Mouse (Mus musculus) left cerebral cortex, postnatal 25 days (tissue): ENCODE measurements around the gene Angptl6. TPM values are rescaled to one million over a fixed set of nuclear protein-coding genes. Genes with fewer than 3 reads are reported as not detected.
"Not testable (repeated sequence)": the region's sequence is repeated elsewhere in the genome, so short reads cannot be mapped to it uniquely, and the experiment has no call there.

Source experiments
- DNase-seq, 2 experiments: peaks; one replicate each; pipeline ENCODE4 v3.0.0; 2022; ENCODE audit warnings: low spot score in 2 of 2, mixed read lengths in 1 of 2
- intact Hi-C: fragments of 180-260 bp; cut with DNase I; formaldehyde crosslinking; loops from one replicate; pipeline ENCODE4 v1.15.1; 2025
- microRNA-seq, 2 experiments: library from miRNA; unstranded; fragments of <30 nt; microRNA quantifications; one replicate each; pipeline ENCODE4 v1.2.0; 2022
- total RNA-seq, 2 experiments: library from RNA; stranded (reverse); gene quantifications; 2 replicates each; pipeline ENCODE4 v1.2.3; 2021

The Angptl6 gene
- total RNA-seq, 2 experiments from 2014 or later = 9.0 to 10.2 TPM

DNA sequence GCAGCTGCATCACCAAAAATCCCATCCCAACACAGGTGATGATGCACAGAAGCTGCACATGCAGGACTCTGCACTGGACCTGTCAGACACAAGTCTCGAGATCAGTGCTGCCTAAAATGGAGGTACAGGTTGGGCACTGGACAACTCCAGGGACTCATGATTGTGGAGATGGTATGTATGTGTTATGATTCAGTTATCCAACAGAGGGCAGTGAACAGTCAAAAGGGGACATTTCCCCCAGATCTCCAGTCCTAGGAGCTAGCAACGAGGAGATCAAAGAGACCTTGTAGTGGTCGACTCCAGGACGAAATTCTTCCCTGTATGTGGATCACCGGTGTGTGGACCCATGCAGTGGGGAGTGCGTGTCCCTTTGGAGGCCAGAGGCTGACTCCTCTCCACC is 19.6 kb downstream of the Angptl6 start:
- intact Hi-C loops = loop anchor here (10.0 kb wide), 1 partner anchor 205 kb away; the partner anchor contains the start of gene Pin1

DNA sequence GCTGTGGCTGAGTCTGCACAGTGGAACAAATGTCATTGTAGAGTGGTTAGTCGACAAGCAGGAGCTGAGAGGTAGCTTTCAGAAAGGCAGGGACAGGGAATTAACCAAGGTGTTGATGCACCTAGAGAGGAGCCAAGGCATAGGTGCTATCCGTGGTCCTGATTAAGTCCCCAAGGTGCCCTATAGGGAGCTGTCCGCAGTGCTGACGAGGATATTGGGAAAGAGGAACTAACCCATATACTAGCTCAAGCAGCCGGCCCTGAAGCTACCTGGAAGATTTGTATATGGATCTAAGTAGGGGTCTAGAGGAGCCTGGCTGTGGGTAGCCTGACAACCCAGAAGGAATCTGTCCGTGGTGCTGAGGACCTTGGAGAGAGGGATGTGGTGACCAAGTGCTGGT is 22.4 kb downstream of the Angptl6 start:
- intact Hi-C loops = no loop called here

More for the DNA sequence above, 19.6 kb downstream of the Angptl6 start:
- DNase-seq = no peak

DNA sequence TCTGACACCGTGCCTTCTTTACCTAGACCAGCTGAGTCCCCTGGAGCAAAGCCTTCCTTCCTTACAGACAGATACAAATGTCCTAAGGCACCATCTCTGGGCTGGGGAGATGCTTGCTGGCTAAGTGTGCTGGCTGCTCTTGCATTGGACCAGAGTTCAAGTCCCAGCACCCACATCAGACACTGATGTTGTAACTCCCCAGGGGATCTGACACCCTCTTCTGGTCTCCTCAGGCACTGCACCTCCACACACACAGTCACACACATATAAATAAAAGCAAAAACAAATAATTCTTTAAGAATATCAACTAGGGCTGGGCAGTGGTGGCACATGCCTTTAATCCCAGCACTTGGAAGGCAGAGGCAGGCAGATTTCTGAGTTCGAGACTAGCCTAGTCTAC is 29.3 kb downstream of the Angptl6 start:
- DNase-seq = no peak
- intact Hi-C loops = no loop called here

More for the DNA sequence above, 22.4 kb downstream of the Angptl6 start:
- DNase-seq = no peak

DNA sequence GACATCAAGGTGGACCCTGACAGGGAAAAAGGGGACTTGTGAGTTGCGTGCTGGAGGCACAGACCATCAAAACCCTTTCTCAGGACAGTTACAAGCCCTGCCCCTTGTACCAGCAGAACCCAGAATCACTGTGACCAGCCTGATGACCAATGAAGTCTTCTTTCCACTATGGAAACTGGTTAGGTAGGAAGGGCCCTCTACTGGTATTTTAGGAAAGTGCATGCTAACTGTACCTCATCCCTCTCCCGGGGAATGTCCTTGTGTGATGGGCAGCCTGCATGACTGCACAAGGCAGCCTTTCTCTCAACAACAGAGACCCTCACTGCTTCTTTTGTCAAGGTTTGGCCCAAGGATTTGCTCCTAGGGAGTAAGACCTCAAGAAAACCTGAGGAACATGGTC is 36.9 kb downstream of the Angptl6 start:
- peak; percentile 36 to 57 for DNase-seq
- intact Hi-C loops = loop anchor here (10.0 kb wide), 1 partner anchor 378 kb away; the partner anchor contains the start of gene Zfp26

DNA sequence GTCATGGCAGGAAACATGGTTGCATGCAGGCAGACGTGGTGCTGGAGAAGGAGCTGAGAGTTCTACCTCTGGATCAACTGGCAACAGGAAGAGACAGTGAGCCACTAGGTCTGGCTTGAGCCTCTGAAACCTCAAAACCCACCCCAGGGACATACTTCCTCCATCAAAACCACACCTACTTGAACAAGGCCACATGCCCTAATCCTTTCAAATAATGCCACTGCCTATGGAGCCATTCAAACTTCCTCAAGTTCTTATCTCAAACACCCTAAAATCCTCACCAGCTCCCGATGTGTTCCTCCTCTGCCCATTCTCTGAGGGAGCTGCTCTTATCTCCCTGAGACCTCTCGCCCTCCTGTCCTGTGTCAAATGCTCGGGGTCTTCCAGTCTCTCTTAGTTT is 37.3 kb downstream of the Angptl6 start:
- intact Hi-C loops = loop anchor here (10.0 kb wide), 1 partner anchor 377 kb away; the partner anchor contains the start of gene Zfp26
- DNase-seq = no peak

DNA sequence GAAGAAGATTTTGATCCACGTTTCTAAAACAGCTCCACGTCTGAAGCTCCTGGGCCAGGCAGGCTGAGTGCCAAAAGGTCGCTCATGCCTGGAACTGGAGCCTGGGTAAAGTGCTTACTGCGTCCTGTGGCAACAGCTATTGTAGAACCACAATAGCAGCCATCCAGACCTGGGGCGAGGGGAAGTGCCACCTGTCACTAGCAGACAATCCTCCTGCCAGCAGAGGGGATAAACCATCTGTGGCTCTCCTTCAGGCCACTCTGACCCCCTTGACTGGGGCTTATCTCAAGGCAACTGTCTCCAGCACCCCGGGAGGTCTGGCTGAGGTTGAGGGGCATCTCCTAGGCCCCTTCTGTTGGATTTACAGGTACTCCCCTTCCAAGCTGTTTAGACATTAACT is 40.6 kb downstream of the Angptl6 start:
- DNase-seq = no peak
- intact Hi-C loops = no loop called here

DNA sequence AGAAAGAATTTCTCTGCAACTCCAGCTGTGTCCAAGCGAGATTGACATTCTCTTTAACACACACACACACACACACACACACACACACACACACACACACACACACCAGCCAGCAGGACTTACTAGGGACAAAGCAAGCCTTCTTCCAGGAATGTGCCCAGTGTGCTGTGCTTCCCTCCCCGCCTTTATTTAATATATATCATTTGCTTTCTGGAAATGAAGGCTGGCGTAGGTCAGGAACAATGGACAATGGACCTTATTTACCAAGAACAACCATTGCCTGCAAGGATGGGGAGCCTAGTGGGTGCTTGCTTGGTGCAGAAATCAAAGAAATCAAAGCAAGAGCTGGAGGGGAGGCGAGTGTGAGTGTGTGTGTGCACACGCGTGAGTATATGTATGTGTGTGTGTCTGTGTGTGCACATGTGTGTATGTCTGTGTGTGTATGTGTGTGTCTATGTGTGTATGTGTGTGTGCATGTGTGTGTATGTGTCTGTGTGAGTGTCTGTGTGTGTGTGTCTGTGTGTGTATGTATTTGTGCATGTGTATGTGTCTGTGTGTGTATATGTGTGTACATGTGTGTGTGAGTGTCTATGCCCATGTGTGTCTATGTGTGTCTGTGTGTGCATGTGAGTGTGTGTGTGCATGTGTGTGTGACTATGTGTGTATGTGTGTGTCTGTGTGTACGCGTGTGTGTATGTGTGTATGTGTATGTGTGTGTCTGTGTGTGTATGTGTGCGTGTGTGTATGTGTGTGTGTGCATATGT is 42.2 kb downstream of the Angptl6 start:
- intact Hi-C loops = no loop called here
- DNase-seq = no peak

DNA sequence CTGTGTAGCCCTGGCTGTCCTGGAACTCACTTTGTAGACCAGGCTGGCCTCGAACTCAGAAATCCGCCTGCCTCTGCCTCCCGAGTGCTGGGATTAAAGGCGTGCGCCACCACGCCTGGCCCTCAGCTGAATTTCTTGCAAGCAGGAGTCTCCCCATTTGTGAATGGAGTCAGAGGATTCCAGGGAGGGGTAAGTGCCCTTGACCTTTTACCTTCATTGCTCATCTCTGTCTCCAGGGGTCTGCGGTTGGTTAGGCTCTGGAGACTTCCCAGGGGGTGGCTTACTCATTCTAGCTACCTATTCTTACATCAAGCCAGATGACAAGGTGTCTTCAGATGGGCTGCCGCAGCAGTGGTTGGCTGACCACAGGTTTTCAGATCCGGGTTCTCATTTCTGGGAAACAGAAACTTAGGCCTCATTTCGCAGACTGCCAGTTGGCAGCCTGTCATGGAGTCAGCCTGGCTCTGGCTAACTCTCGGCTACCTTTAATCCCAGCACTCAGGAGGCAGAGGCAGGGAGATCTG is 44.0 kb downstream of the Angptl6 start:
- intact Hi-C loops, DNase-seq: not testable (repeated sequence)

DNA sequence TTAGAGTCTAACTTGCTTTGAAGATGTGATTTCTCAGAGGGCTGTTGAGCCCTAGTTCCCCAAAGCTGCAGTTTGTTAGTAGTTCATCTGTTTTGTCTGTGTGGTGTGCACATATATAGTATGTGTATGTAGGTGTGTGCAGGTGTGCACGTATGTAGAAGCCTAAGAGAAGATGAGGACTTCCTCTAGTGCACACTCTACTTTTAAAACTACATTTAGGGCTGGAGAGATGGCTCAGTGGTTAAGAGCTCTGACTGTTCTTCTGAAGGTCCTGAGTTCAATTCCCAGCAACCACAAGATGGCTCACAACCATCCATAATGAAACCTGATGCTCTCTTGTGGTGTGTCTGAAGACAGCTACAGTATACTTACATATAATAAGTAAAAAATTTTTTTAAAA is 44.6 kb downstream of the Angptl6 start:
- intact Hi-C loops = no loop called here

DNA sequence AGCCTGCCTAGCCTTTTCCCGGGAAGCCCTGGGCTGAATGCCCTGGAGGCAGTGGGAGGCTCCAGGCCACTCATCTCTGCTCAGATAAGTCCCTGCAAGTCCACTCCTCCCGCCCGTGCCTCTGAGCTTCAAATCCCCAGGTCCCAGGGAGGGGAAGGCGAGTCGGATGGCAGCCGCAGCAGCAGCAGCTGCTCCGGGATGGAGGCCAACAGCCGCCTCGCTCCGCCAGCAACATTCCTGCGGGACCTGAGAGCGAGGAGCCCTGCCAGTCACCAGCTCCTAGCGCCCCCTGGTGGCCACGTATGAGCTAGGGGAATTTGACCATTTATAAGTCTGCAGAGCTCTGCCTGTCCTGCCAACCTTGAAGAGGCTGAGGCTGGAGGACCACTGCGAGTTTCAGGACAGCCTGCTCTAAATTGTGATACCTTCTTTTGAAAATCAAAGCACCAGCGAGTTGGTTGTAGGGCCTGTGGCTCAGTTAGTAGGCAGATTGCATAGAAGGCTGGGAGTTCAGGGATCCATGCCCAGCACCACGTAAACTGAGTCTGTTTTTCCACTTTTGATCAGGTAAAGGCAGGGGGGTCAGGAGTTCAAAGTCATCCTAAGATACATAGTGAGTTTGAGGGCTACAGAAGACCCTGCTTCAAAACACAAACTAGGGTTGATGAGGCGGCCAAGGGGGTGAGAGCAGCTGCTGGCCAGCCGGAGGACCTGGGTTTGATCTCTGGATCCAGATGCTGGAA is 48.5 kb downstream of the Angptl6 start:
- intact Hi-C loops = loop anchor here (1.0 kb wide), 1 partner anchor 91 kb away; no protein-coding TSS in a partner anchor
- DNase-seq = peak; percentile 95 to 97

More for the DNA sequence above, 44.6 kb downstream of the Angptl6 start:
- no peak for DNase-seq

DNA sequence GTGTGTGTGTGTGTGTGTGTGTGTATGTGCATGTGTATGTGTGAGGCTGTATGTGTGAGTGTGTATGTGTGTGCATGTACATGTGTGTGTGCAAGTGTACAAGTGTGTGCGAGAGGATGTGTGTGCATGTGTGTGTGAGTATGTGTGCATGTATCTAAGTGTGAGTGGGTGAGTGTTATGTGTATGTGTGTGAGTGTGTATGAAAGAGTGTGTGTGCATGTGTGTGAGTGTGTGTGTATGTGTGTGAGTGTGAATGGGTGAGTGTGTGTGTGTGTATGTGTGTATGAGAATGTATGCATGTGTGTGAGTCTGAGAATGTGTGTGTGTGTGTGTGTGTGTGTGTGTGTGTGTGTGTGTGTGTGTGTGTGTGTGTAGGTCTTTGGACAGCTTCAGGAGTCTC is 51.4 kb downstream of the Angptl6 start:
- no peak for DNase-seq
- intact Hi-C loops = no loop called here

DNA sequence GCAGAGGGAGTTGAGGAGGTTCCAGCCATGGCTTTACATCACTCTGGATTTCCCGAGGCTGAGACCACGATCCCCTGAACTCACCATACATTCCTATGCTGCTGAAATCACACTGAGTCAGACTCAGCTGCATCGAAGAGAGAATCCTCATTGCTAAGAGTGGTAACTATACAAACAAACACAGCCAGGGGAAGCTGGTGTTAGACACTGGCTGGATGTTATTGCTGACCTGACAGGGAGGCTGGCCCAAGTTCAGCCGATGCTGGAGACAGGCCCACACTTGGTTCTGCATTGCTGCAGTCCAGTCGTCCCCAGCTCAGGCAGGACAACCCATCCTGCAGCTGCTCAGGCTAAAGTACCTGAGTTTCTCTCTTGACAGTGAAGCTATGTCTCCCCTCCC is 53.7 kb downstream of the Angptl6 start:
- intact Hi-C loops = no loop called here
- DNase-seq = no peak

Small RNAs within 50 kb of the gene (microRNA-seq; reads per million reads assigned to microRNA genes)
- 0.25 to 0.34 reads per million in 2 experiments for gene Mir7081

Other genes with a start within 250 kb of the Angptl6 start
- gene Ubl5, start 236.8 kb downstream of the Angptl6 start, total RNA-seq = 100 to 1,000 TPM; 320 to 340 TPM
- gene Fbxl12, start 235.0 kb downstream of the Angptl6 start, total RNA-seq = 10 to 100 TPM; 18.4 to 19.0 TPM
- 10 to 100 TPM; 42.8 to 47.4 TPM for gene Pin1, start 227.6 kb downstream of the Angptl6 start, total RNA-seq
- 100 to 1,000 TPM; 171 to 195 TPM for gene Olfm2, start 133.4 kb downstream of the Angptl6 start, total RNA-seq
- 1 to 10 TPM; 1.5 to 1.8 TPM for gene Col5a3, start 64.7 kb downstream of the Angptl6 start, total RNA-seq
- not detected for gene Rdh8, start 61.2 kb downstream of the Angptl6 start, total RNA-seq
- gene A230050P20Rik, start 11.1 kb downstream of the Angptl6 start, total RNA-seq = 10 to 100 TPM; 60.1 to 69.1 TPM
- gene Ppan, start 8.4 kb upstream of the Angptl6 start, total RNA-seq = 10 to 100 TPM; 19.9 to 21.1 TPM
- gene Eif3g, start 18.9 kb upstream of the Angptl6 start, total RNA-seq = 100 to 1,000 TPM; 113 to 123 TPM
- gene Dnmt1, start 80.2 kb upstream of the Angptl6 start, total RNA-seq = 10 to 100 TPM; 40.0 to 42.9 TPM
- gene S1pr2, start 97.1 kb upstream of the Angptl6 start, total RNA-seq = 1 to 10 TPM; 2.2 to 2.8 TPM
- gene Mrpl4, start 123.0 kb upstream of the Angptl6 start, total RNA-seq = 10 to 100 TPM; 61.5 to 64.2 TPM
- 1 to 10 TPM; 3.3 to 3.5 TPM for gene Icam1, start 136.3 kb upstream of the Angptl6 start, total RNA-seq
- 1 to 10 TPM in 1 of 2 experiments, under 1 TPM in 1; 0.80 to 1.1 TPM for gene Icam4, start 149.6 kb upstream of the Angptl6 start, total RNA-seq
- 100 to 1,000 TPM; 236 to 267 TPM for gene Icam5, start 152.3 kb upstream of the Angptl6 start, total RNA-seq
- gene Zglp1, start 187.4 kb upstream of the Angptl6 start, total RNA-seq = 1 to 10 TPM in 1 of 2 experiments, not detected in 1; 1.3 TPM
- gene Gm49373, start 193.4 kb upstream of the Angptl6 start, total RNA-seq = 1 to 10 TPM; 1.5 to 2.6 TPM
- gene Fdx1l, start 193.9 kb upstream of the Angptl6 start, total RNA-seq = 10 to 100 TPM; 59.2 to 63.0 TPM
- gene Gm38431, start 212.3 kb upstream of the Angptl6 start, total RNA-seq = 1 to 10 TPM; 1.6 to 3.0 TPM
- 10 to 100 TPM; 26.4 to 27.9 TPM for gene Raver1, start 212.3 kb upstream of the Angptl6 start, total RNA-seq